Mouse (Mus musculus) limb, embryonic 15.5 days (tissue): Measurements from ENCODE around the gene Iqcd. TPM values are rescaled to one million over a fixed set of nuclear protein-coding genes. Genes with fewer than 3 reads are reported as not detected.

ENCODE experiments used
- ATAC-seq: fragments of 200-750 bp; cut with Nextera tagmentation; 2 replicates; pipeline ENCODE4 v1.8.0; 2017; ENCODE audit warnings: low read depth, moderate TSS enrichment; ENCODE audit not compliant: insufficient number of reproducible peaks, low FRiP score, low TSS enrichment
- H3K27ac ChIP-seq: fragments of 300-500 bp; sonication (generic); 2 replicates; pipeline ENCODE4 v1.5.1; 2015; ENCODE audit warnings: moderate library complexity, mild to moderate bottlenecking, inconsistent platforms
- H3K27me3 ChIP-seq: fragments of 300-500 bp; sonication (generic); 2 replicates; pipeline ENCODE4 v1.6.1; 2015; ENCODE audit warnings: inconsistent platforms
- H3K36me3 ChIP-seq: fragments of 300-500 bp; sonication (generic); 2 replicates; pipeline ENCODE4 v1.6.1; 2015; ENCODE audit warnings: inconsistent platforms
- H3K4me1 ChIP-seq: fragments of 300-500 bp; sonication (generic); 2 replicates; pipeline ENCODE4 v1.6.1; 2015; ENCODE audit warnings: inconsistent platforms
- H3K4me2 ChIP-seq: fragments of 300-500 bp; sonication (generic); 2 replicates; pipeline ENCODE4 v1.6.1; 2015; ENCODE audit warnings: mild to moderate bottlenecking, inconsistent platforms
- H3K4me3 ChIP-seq: fragments of 300-500 bp; sonication (generic); 2 replicates; pipeline ENCODE4 v1.5.1; 2015; ENCODE audit warnings: mild to moderate bottlenecking, inconsistent platforms
- H3K9ac ChIP-seq: fragments of 300-500 bp; sonication (generic); 2 replicates; pipeline ENCODE4 v1.6.1; 2015; ENCODE audit warnings: inconsistent platforms
- H3K9me3 ChIP-seq: fragments of 300-500 bp; sonication (generic); 2 replicates; pipeline ENCODE4 v1.6.1; 2016; ENCODE audit warnings: inconsistent platforms
- WGBS: fragments of 180-500 bp; shearing (Covaris S2); methylation state at CpG from one replicate; pipeline ENCODE4 v1.1.7; 2015; 5-methylcytosine and 5-hydroxymethylcytosine counted together
- polyA plus RNA-seq: library from polyadenylated mRNA; unstranded; fragments of >200 nt; fragmentation: Nextera tagmentation; extraction: Ambion mirVana; gene quantifications from 2 replicates; pipeline ENCODE4 v1.2.1, GENCODE M21; 2015

The Iqcd gene
- polyA plus RNA-seq, 1 experiment from 2014 or later: 0.38 TPM

- ATAC-seq: no peak
- H3K9me3 ChIP-seq: no peaks in the 10 kb centered on the region
- no peak overlapping the region for H3K9ac ChIP-seq
- H3K27me3 ChIP-seq: no peaks in the 10 kb centered on the region
- H3K4me2 ChIP-seq: no peak overlapping the region
- H3K27ac ChIP-seq: no peak overlapping the region
- peaks cover 99% of the 10 kb centered on the region for H3K36me3 ChIP-seq
- peaks cover 12% of the 10 kb centered on the region for H3K4me1 ChIP-seq
- 54% methylated on average over 5 of the region's 5 CpGs for WGBS
- no peak overlapping the region for H3K4me3 ChIP-seq
These were observed 33.5 kb downstream of the Iqcd start for GRCm38 (mm10) chr5:120622198-120622851.

- H3K36me3 ChIP-seq: peaks cover 86% of the 10 kb centered on the region
- ATAC-seq: no peak
These were observed 35.6 kb downstream of the Iqcd start for GRCm38 (mm10) chr5:120624427-120624826.

GRCm38 (mm10) chr5:120626399-120626798, 37.6 kb downstream of the Iqcd start:
- Histone ChIP-seq H3K36me3 (peaks cover 66% of the 10 kb centered on the region), H3K27ac (no peak overlapping the region), H3K4me2 (no peak overlapping the region), H3K4me3 (no peak overlapping the region), H3K9ac (no peak overlapping the region), H3K9me3 (no peaks in the 10 kb centered on the region), H3K27me3 (peaks cover 16% of the 10 kb centered on the region; the same call in 1 of the 2 replicates), H3K4me1 (peaks cover 21% of the 10 kb centered on the region)
- 30% methylated on average over 19 of the region's 19 CpGs for WGBS
- 0 out of 2 replicates have a peak, but pooled peaks have one; percentile 6 for ATAC-seq

More at GRCm38 (mm10) chr5:120624427-120624826, 35.6 kb downstream of the Iqcd start:
- no peak overlapping the region for H3K9ac ChIP-seq
- 92% methylated on average over 10 of the region's 10 CpGs for WGBS
- no peak overlapping the region for H3K4me3 ChIP-seq
- no peak overlapping the region for H3K27ac ChIP-seq
- H3K27me3 ChIP-seq: 0 out of 2 replicates have a peak, but pooled peaks cover 1% of the 10 kb centered on the region
- H3K9me3 ChIP-seq: no peaks in the 10 kb centered on the region
- H3K4me2 ChIP-seq: no peak overlapping the region
- H3K4me1 ChIP-seq: peaks cover 17% of the 10 kb centered on the region

- H3K4me2 ChIP-seq: no peak overlapping the region
- WGBS: 85% methylated on average over 15 of the region's 15 CpGs
- no peak overlapping the region for H3K9ac ChIP-seq
- ATAC-seq: no peak
- H3K27ac ChIP-seq: 0 out of 2 replicates have a peak overlapping the region, but pooled peaks have one; percentile 17
- H3K9me3 ChIP-seq: no peaks in the 10 kb centered on the region
- no peak overlapping the region for H3K4me3 ChIP-seq
- peaks cover 23% of the 10 kb centered on the region; the same call in 1 of the 2 replicates for H3K27me3 ChIP-seq
- peaks cover 10% of the 10 kb centered on the region; the same call in 1 of the 2 replicates for H3K4me1 ChIP-seq
- H3K36me3 ChIP-seq: peaks cover 53% of the 10 kb centered on the region
These were observed 38.9 kb downstream of the Iqcd start for GRCm38 (mm10) chr5:120627515-120628300.

- Histone ChIP-seq H3K4me3 (no peak overlapping the region), H3K27ac (no peak overlapping the region), H3K9ac (no peak overlapping the region), H3K4me1 (peaks cover 10% of the 10 kb centered on the region; the same call in 1 of the 2 replicates), H3K27me3 (peaks cover 23% of the 10 kb centered on the region; the same call in 1 of the 2 replicates), H3K4me2 (no peak overlapping the region), H3K9me3 (no peaks in the 10 kb centered on the region), H3K36me3 (peaks cover 44% of the 10 kb centered on the region)
- ATAC-seq: no peak
- WGBS: 44% methylated on average over 7 of the region's 7 CpGs
These were observed 39.8 kb downstream of the Iqcd start for GRCm38 (mm10) chr5:120628624-120629023.

- ATAC-seq: no peak
- Histone ChIP-seq H3K4me3 (no peak overlapping the region), H3K9ac (no peak overlapping the region), H3K27ac (no peak overlapping the region), H3K4me2 (0 out of 2 replicates have a peak overlapping the region, but pooled peaks have one; percentile 12), H3K9me3 (no peaks in the 10 kb centered on the region), H3K4me1 (peaks cover 10% of the 10 kb centered on the region; the same call in 1 of the 2 replicates), H3K27me3 (peaks cover 23% of the 10 kb centered on the region; the same call in 1 of the 2 replicates), H3K36me3 (peaks cover 20% of the 10 kb centered on the region)
- WGBS: 5% methylated on average over 29 of the region's 29 CpGs
These were observed 42.3 kb downstream of the Iqcd start for GRCm38 (mm10) chr5:120631128-120631527.

- H3K9ac ChIP-seq: no peak overlapping the region
- no peak for ATAC-seq
- H3K9me3 ChIP-seq: no peaks in the 10 kb centered on the region
- peaks cover 10% of the 10 kb centered on the region; the same call in 1 of the 2 replicates for H3K4me1 ChIP-seq
- peaks cover 23% of the 10 kb centered on the region; the same call in 1 of the 2 replicates for H3K27me3 ChIP-seq
- H3K36me3 ChIP-seq: peaks cover 12% of the 10 kb centered on the region
- H3K4me2 ChIP-seq: no peak overlapping the region
- H3K4me3 ChIP-seq: no peak overlapping the region
- 85% methylated on average over 5 of the region's 5 CpGs for WGBS
- H3K27ac ChIP-seq: no peak overlapping the region
These were observed 43.1 kb downstream of the Iqcd start for GRCm38 (mm10) chr5:120631892-120632291.

GRCm38 (mm10) chr5:120634131-120634530, 45.3 kb downstream of the Iqcd start, which contains the start of gene Cfap73:
Gene Cfap73 (minus strand): TSS chr5:120634235.
- Histone ChIP-seq H3K9ac (no peak within 1 kb of the TSS), H3K27ac (no peak within 1 kb of the TSS), H3K27me3 (peaks cover 23% of the 10 kb centered on the region; the same call in 1 of the 2 replicates), H3K36me3 (no peaks in the 10 kb centered on the region), H3K9me3 (no peaks in the 10 kb centered on the region), H3K4me2 (no peak within 1 kb of the TSS), H3K4me3 (no peak within 1 kb of the TSS), H3K4me1 (peaks cover 4% of the 10 kb centered on the region; the same call in 1 of the 2 replicates)
- WGBS: 68% methylated on average over 9 of the region's 9 CpGs
- no peak for ATAC-seq

- H3K9ac ChIP-seq: no peak overlapping the region
- H3K4me3 ChIP-seq: no peak overlapping the region
- ATAC-seq: no peak
- no peaks in the 10 kb centered on the region for H3K36me3 ChIP-seq
- no peak overlapping the region for H3K27ac ChIP-seq
- no peak overlapping the region for H3K4me2 ChIP-seq
- H3K4me1 ChIP-seq: peaks cover 4% of the 10 kb centered on the region; the same call in 1 of the 2 replicates
- WGBS: 45% methylated on average over 5 of the region's 5 CpGs
- H3K9me3 ChIP-seq: no peaks in the 10 kb centered on the region
- peaks cover 18% of the 10 kb centered on the region; the same call in 1 of the 2 replicates for H3K27me3 ChIP-seq
These were observed 46.0 kb downstream of the Iqcd start for GRCm38 (mm10) chr5:120634860-120635259.

- WGBS: 75% methylated on average over 5 of the region's 5 CpGs
- Histone ChIP-seq H3K9me3 (no peaks in the 10 kb centered on the region), H3K4me3 (no peak overlapping the region), H3K4me2 (no peak overlapping the region), H3K27me3 (peaks cover 11% of the 10 kb centered on the region; the same call in 1 of the 2 replicates), H3K9ac (no peak overlapping the region), H3K27ac (no peak overlapping the region), H3K36me3 (no peaks in the 10 kb centered on the region), H3K4me1 (peaks cover 4% of the 10 kb centered on the region; the same call in 1 of the 2 replicates)
- no peak for ATAC-seq
These were observed 46.8 kb downstream of the Iqcd start for GRCm38 (mm10) chr5:120635633-120636032.

GRCm38 (mm10) chr5:120640094-120640493, 51.3 kb downstream of the Iqcd start:
- no peak overlapping the region for H3K27ac ChIP-seq
- 85% methylated on average over 7 of the region's 7 CpGs for WGBS
- ATAC-seq: no peak
- no peak overlapping the region for H3K4me3 ChIP-seq
- H3K9ac ChIP-seq: no peak overlapping the region
- H3K9me3 ChIP-seq: no peaks in the 10 kb centered on the region
- H3K4me2 ChIP-seq: no peak overlapping the region
- no peaks in the 10 kb centered on the region for H3K27me3 ChIP-seq
- H3K36me3 ChIP-seq: no peaks in the 10 kb centered on the region
- H3K4me1 ChIP-seq: peaks cover 3% of the 10 kb centered on the region; the same call in 1 of the 2 replicates
